Mouse (Mus musculus) 3134 (cell line): Measurements from ENCODE around the gene Pramel6.
"Not testable (repeated sequence)": the region's sequence is repeated elsewhere in the genome, so short reads cannot be mapped to it uniquely, and the experiment has no call there.

ENCODE experiments used
- DNase-seq: peaks from one replicate; pipeline ENCODE4 v3.0.0-alpha.2; 2011; ENCODE audit warnings: low spot score; ENCODE audit not compliant: insufficient read length; ENCODE audit errors: extremely low read depth

Pramel6 gene

GRCm38 (mm10) chr2:87506265-87506664, at the start of gene Pramel6:
TSS of gene Pramel6 (plus strand) at chr2:87506565.
- DNase-seq = no peak

- DNase-seq = no peak
Observed at GRCm38 (mm10) chr2:87461769-87462168, 44.6 kb upstream of the Pramel6 start.

- no peak for DNase-seq
Observed at GRCm38 (mm10) chr2:87480207-87480606, 26.2 kb upstream of the Pramel6 start.

- DNase-seq = no peak
Observed at GRCm38 (mm10) chr2:87481158-87481557, 25.2 kb upstream of the Pramel6 start.

- no peak for DNase-seq
Observed at GRCm38 (mm10) chr2:87482276-87482675, 24.1 kb upstream of the Pramel6 start.

- DNase-seq = not testable (repeated sequence)
Observed at GRCm38 (mm10) chr2:87496993-87497392, 9.4 kb upstream of the Pramel6 start, which contains the start of gene Pramel7. TSS of gene Pramel7 (minus strand) at chr2:87497093.

- DNase-seq = no peak
Observed at GRCm38 (mm10) chr2:87515046-87515445, 8.7 kb downstream of the Pramel6 start.

GRCm38 (mm10) chr2:87515457-87516060, 9.2 kb downstream of the Pramel6 start:
- DNase-seq = no peak

GRCm38 (mm10) chr2:87516581-87516980, 10.2 kb downstream of the Pramel6 start:
- DNase-seq = no peak

GRCm38 (mm10) chr2:87520651-87521050, 14.3 kb downstream of the Pramel6 start:
- DNase-seq = no peak

- DNase-seq = peak; percentile 1
Observed at GRCm38 (mm10) chr2:87525899-87526616, 19.7 kb downstream of the Pramel6 start.

GRCm38 (mm10) chr2:87531496-87531895, 25.1 kb downstream of the Pramel6 start, which contains the start of gene Olfr153:
TSS of gene Olfr153 (plus strand) at chr2:87531796.
- no peak for DNase-seq

- DNase-seq = no peak
Observed at GRCm38 (mm10) chr2:87534826-87535225, 28.5 kb downstream of the Pramel6 start.

GRCm38 (mm10) chr2:87545442-87545841, 39.1 kb downstream of the Pramel6 start, which contains the start of gene Olfr1128:
TSS of gene Olfr1128 (minus strand) at chr2:87545542.
- DNase-seq = no peak
